Mouse (Mus musculus): Measurements from ENCODE around the gene Gba.
A peak's percentile ranks its signal among the peaks of the same experiment; 100 is the strongest.
"Not testable (repeated sequence)": the region's sequence is repeated elsewhere in the genome, so short reads cannot be mapped to it uniquely, and the experiment has no call there.

Gene Gba

DNA sequence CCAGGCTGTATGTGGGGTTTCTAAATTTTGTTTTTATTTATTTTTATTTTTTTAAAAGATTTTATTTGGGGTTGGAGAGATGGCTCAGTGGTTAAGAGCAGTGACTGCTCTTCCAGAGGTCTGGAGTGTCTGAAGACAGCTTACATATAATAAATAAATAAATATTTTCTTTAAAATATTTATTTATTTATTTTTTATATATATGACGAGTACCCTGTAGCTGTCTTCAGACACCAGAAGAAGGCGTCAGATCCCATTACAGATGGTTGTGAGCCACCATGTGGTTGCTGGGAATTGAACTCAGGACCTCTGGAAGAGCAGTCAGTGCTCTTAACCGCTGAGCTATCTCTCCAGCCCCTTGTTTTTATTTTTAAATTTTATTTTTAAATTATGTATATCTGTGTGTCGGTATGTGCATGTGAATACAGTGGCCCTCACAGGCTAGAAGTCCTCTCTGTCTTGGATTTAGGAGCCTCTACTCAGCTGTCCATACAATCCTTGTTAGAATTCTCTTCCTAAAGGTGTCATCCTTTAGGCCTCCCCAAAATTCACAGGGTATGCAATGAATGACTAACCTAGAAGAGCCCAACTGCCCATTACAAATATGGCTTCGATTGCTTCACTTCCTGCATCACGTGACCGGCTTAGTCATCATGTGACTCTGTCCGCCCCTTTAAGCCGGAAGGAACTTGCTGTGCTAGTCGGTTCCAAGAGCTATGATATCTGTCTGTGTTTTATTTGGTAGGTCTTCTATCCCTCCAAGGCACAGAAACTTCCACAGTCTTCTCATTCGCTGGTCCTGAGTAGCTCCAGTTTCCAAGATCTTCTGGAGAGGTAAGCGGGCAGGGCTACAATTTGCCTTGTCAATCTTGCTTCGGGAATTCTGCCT lies at the start of gene Gba:
Gene Gba (plus strand): TSS at position 676 of the 889 bp plus-strand sequence.
- DNase-seq, result peak; percentile 85 to 86

DNA sequence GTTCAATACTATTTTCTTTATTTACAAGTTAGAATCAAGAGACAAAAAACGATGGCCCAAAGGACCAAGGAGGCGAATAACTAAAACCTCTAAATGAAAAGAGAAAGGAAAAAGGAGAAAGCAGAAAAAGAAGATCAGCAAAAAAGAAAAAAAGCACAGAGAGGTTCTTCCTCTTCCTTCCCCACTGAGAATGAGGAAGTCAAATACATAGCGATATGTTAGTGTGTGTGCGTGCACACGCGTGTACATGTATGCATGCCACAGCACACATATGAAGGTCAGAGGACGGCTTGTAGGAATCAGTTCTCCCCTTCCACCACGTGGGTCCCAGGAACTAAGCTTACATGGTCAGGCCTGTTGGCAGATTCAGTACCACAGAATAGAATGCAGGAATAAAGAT lies 45.8 kb upstream of the Gba start:
- DNase-seq, result no peak

DNA sequence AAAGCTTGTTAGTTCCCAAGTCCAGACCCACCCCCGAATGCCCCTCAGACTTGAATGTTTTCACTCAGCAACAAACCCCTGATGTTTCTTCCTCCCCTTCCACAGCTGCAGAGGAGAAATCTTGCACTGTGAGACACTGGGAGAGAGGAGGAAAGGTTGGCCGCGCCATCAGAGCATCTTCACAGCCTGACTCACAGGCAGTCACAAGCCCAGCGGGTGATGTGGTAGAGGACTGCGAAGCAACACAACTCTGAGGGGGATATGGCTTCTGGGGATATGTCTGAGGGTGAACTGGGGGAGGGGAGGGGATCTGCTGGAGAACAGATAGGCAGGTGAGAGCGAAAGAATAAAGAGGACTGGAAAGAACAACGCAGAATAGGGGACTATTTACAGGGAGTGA lies 44.1 kb upstream of the Gba start:
- no peak for DNase-seq

GRCm38 (mm10) chr3:89159211-89159610 lies 43.5 kb upstream of the Gba start:
- peak; percentile 45 to 65 for DNase-seq

GRCm38 (mm10) chr3:89159616-89160344 lies 42.9 kb upstream of the Gba start, which contains the start of gene Hcn3:
Gene Hcn3, minus strand, starts transcription at chr3:89160196.
- DNase-seq, result peak; percentile 29 to 56

DNA sequence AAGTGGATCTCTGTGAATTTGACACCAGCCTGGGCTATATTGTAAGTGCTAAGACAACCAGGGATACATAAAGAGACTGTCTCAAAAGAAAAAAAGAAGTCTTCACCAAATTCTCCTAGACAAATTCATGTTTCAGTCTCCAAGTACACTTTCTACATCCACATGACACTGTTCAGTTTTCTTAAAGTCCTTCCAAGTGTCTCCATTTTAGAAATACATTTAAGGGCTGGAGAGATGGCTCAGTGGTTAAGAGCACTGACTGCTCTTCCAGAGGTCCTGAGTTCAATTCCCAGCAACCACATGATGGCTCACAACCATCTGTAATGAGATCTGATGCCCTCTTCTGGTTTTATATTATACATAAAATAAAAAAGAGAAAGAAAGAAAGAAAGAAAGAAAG lies 41.5 kb upstream of the Gba start:
- DNase-seq, result not testable (repeated sequence)

DNA sequence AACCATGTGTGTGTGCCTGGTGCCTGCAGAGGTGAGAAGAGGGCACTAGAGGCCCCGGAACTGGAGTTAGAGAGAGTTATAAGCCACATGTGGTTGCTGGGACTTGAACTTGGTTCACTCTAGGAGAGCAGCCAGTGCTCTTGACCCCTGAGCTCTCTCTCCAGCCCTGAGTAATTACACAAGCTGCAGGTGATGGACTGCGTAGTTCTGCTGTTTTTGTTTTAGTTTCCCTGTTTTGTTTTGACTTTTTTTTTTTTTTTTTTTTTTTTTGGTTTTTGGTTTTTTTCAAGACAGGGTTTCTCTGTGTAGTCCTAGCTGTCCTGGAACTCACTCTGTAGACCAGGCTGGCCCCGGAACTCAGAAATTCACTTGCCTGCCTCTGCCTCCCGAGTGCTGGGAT lies 40.9 kb upstream of the Gba start:
- no peak for DNase-seq

DNA sequence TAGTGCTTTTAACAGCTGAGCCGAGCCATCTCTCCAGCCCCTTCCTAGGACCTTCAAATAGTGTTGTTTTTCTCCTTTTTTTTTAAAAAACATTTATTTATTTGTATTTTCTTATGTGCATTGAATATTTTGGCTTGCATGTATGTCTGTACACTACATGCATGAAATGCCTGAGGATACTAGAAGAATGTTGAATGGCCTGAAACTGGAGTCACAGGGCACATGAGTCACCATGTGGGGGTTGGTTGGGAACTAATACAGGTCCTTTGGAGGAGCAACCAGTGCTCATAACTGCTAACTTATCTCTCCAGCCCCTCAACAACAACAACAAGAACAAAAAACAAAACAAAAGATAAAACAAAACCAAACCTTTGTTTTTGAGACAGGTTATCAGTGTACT lies 39.6 kb upstream of the Gba start:
- DNase-seq, result no peak

DNA sequence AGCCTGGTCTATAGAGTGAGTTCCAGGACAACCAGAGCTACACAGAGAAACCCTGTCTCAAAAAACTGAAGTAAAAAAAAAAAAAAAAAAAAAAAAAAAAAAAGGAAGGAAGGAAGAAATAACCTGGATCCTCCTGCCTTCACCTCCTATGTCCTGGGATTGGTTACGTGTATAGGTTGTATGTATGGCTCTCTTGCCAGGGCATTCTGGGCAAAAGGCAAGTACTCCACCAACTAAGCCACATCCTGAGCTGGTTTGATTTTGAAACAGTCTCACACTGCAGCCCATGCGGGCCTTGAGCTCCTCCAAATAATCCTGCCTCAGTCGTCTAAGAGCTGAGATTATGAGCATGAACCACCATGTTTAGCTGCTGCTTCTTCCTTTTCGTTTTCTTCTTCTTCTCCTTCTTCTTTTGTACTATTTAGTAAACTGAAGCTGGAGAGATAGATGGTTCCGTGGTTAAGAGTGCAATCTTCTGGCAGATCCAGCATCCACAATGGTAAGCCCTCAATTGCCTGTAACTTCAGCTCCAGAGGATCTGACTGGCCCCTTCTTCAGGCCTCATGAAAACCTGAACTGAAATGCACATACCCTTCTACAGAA lies 39.0 kb upstream of the Gba start:
- DNase-seq, result no peak

GRCm38 (mm10) chr3:89164506-89165267 lies 38.0 kb upstream of the Gba start, which contains the start of gene Clk2:
Gene Clk2, plus strand, starts transcription at chr3:89164795.
- peak; percentile 95 to 96 for DNase-seq

- no peak for DNase-seq
Measured at GRCm38 (mm10) chr3:89165268-89165870, 37.4 kb upstream of the Gba start.

- DNase-seq, result no peak
Measured at GRCm38 (mm10) chr3:89166945-89167344, 35.8 kb upstream of the Gba start.

GRCm38 (mm10) chr3:89174844-89175243 lies 27.9 kb upstream of the Gba start:
- no peak for DNase-seq

- DNase-seq, result no peak
Measured at GRCm38 (mm10) chr3:89175544-89175943, 27.2 kb upstream of the Gba start.

- no peak for DNase-seq
Measured at GRCm38 (mm10) chr3:89176421-89176820, 26.3 kb upstream of the Gba start.

GRCm38 (mm10) chr3:89177242-89178106 lies 25.3 kb upstream of the Gba start, which contains the start of gene Scamp3:
Gene Scamp3, plus strand, starts transcription at chr3:89177473.
- peak; percentile 90 to 92 for DNase-seq

DNA sequence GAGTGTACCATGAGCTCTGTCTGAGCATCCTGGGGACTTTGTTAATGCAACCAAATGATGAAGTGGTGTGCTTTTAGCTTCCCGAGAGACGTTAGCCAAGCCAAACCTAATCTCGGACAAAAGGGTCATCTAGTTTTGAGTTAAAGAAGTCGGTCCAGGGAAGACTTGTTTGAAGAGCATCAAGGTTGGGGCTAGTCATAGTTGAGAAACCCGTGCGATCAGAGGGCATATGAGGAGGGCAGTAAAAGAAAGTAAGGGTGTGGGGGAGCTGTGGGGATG lies 24.7 kb upstream of the Gba start:
- no peak for DNase-seq

- DNase-seq, result no peak
Measured at GRCm38 (mm10) chr3:89179056-89179455, 23.7 kb upstream of the Gba start.

DNA sequence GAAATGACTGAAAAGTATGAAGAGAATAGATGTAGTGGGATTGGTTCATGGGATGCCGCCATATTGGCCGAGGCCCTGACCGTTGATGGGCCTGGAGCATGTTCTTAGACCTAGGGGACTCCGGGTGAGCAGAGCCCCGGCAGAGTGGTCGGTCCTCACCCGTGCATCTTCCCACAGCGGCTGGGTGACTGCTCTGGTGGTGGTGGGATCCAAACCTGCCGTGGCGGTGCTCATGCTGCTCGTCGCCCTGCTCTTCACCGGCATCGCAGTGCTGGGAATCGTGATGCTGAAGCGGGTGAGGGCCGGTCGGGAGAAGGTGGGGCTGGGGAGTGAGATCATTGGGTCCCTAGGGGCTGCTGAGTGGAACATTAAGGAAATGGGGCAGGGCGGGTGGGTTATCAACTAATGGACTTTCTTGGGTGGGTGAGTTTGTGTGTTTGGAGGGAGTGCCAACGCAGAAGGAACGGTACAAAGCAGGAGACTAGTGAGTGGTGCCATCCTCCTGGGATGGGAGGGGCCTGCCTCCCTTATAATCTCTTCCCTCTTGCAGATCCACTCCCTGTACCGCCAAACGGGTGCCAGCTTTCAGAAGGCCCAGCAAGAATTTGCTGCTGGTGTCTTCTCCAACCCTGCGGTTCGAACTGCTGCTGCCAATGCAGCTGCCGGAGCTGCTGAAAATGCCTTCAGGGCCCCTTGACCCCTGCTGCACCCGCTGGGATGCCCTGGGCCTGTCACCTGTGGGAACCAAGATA lies 20.8 kb upstream of the Gba start:
- no peak for DNase-seq

DNA sequence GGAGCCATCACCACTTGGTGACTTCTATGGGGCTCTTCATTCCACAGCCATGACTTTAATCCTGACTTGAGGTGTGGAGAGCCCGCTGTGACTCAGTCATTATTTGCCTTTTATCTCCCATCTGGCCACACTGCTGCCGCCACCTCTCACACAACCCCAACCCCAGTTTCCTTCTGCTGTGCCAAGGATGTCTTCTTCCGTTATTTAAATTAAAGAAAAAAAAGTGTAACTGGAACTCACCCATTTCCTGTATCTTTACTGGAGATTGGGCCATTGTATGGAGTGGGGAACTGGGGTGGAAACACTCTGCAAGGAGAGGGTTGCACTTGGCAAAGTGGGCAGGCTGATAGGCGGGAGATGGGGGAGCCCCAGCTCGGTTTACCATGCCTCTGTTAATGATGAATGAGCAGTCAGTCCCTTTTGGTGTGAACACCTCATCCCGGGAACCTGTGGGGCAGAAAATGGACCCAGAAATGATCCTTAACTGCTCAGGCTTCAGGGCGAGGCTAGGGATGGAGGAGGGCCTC lies 20.1 kb upstream of the Gba start:
- no peak for DNase-seq
